Mouse (Mus musculus) midbrain, embryonic 15.5 days (tissue): Measurements from ENCODE around the gene Bpifa2. TPM values are rescaled to one million over a fixed set of nuclear protein-coding genes. Genes with fewer than 3 reads are reported as not detected.

Experiments used
- ATAC-seq: fragments of 200-750 bp; cut with Nextera tagmentation; replicated peaks from 2 replicates; pipeline ENCODE4 v1.8.0; 2017; ENCODE audit warnings: moderate TSS enrichment
- H3K27ac ChIP-seq: fragments of 300-500 bp; sonication (generic); 2 replicates; pipeline ENCODE4 v1.5.1; 2015; ENCODE audit warnings: mild to moderate bottlenecking, inconsistent platforms
- H3K27me3 ChIP-seq: fragments of 300-500 bp; sonication (generic); replicated peaks from 2 replicates; pipeline ENCODE4 v1.6.1; 2015; ENCODE audit warnings: inconsistent platforms
- H3K36me3 ChIP-seq: fragments of 300-500 bp; sonication (generic); replicated peaks from 2 replicates; pipeline ENCODE4 v1.6.1; 2015; ENCODE audit warnings: inconsistent platforms
- H3K4me1 ChIP-seq: fragments of 300-500 bp; sonication (generic); 2 replicates; pipeline ENCODE4 v1.6.1; 2015; ENCODE audit warnings: inconsistent platforms
- H3K4me2 ChIP-seq: fragments of 300-500 bp; sonication (generic); 2 replicates; pipeline ENCODE4 v1.6.1; 2015; ENCODE audit warnings: inconsistent platforms, mild to moderate bottlenecking, moderate library complexity
- H3K4me3 ChIP-seq: fragments of 300-500 bp; sonication (generic); 2 replicates; pipeline ENCODE4 v1.5.1; 2015; ENCODE audit warnings: mild to moderate bottlenecking, inconsistent platforms
- H3K9ac ChIP-seq: fragments of 300-500 bp; sonication (generic); 2 replicates; pipeline ENCODE4 v1.6.1; 2015; ENCODE audit warnings: mild to moderate bottlenecking, inconsistent platforms
- H3K9me3 ChIP-seq: fragments of 300-500 bp; sonication (generic); 2 replicates; pipeline ENCODE4 v1.6.1; 2016; ENCODE audit warnings: inconsistent platforms
- WGBS: fragments of 180-500 bp; shearing (Covaris S2); methylation state at CpG from one replicate; pipeline ENCODE4 v1.1.7; 2015; ENCODE audit warnings: mixed read lengths; 5-methylcytosine and 5-hydroxymethylcytosine counted together
- polyA plus RNA-seq: library from polyadenylated mRNA; unstranded; fragments of >200 nt; fragmentation: Nextera tagmentation; extraction: Ambion mirVana; gene quantifications from 2 replicates; pipeline ENCODE4 v1.2.1, GENCODE M21; 2015

Gene Bpifa2
- not detected in 2 replicates for polyA plus RNA-seq

DNA sequence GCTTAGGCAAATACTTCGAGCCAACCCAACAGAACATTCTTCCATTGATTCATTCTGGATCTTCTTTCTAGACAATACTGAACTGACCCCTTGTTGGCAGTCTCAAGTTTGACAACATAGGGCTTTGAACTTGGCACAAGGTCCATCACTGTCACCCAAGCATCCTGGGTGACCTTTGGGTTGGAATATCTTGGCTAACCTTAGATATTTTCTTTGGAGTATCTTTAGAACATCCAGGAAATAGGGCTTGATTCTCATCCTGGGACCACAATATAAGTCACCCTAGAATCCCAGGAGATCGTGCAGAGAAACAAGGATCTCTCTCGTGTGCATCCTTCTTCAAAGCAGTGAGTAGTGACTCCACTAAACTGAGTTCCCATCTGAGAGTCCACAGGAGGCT is at the start of gene Bpifa2:
Gene Bpifa2, plus strand, starts transcription at position 301 of the 400 bp plus-strand sequence.
- Histone ChIP-seq H3K9ac (no peak within 1 kb of the TSS), H3K27ac (no peak within 1 kb of the TSS), H3K4me2 (no peak within 1 kb of the TSS), H3K36me3 (no peaks in the 10 kb centered on the region), H3K9me3 (no peaks in the 10 kb centered on the region), H3K4me1 (no peaks in the 10 kb centered on the region), H3K4me3 (no peak within 1 kb of the TSS), H3K27me3 (no peaks in the 10 kb centered on the region)
- no peak for ATAC-seq
- WGBS = 82% methylated on average over 3 of the region's 3 CpGs

DNA sequence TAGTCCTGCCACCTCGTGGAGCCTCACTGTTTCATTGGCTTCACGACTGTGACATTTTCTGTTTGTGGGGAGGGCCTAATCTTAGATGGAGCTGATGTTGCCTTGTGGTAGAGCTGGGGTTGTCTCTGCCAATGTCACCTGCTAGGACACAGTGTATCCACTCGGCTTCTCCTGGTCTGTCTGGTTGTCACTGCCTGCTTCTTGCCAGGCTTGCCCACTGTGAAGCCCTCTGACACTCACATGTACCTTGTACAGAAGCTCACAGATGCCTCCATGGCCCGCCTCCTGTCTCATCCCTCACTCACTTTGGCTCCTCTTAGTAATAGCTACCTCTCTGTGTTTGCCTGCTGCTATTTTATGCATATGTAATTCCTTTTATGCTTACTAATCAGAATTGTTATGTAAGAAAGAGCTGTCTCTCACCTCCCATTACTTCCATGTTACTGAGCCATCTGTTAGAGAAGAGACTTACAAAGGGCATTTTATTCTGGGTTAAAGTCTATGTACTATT is 45.2 kb upstream of the Bpifa2 start:
- Histone ChIP-seq H3K27me3 (no peaks in the 10 kb centered on the region), H3K4me3 (no peak overlapping the region), H3K9me3 (no peaks in the 10 kb centered on the region), H3K36me3 (no peaks in the 10 kb centered on the region), H3K27ac (no peak overlapping the region), H3K9ac (no peak overlapping the region), H3K4me2 (no peak overlapping the region), H3K4me1 (no peaks in the 10 kb centered on the region)
- WGBS = 70% methylated on average over 4 of the region's 4 CpGs
- no peak for ATAC-seq

DNA sequence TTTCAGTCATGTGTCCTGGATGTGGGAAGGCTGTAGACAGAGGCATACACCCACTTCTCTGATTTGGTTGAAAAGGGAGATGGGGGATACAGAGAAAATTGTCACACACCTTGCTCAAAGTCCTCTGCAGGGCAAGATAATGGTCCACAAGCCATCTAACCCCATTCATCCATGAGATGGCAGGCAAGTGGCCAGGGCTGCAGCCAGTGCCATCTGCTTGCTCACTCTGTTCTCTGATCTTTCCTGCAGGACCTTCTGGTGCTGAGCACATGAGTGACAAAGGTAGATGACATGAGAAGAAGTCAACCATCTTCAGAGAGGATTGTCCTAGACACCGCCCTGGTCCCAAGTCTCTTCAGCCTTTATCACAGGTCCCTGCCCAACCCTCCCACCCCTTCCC is 44.7 kb upstream of the Bpifa2 start:
- WGBS = 94% methylated on average over 1 of the region's 1 CpGs
- no peak overlapping the region for H3K4me3 ChIP-seq
- H3K9ac ChIP-seq = no peak overlapping the region
- no peaks in the 10 kb centered on the region for H3K36me3 ChIP-seq
- H3K27me3 ChIP-seq = no peaks in the 10 kb centered on the region
- H3K9me3 ChIP-seq = no peaks in the 10 kb centered on the region
- no peak for ATAC-seq
- H3K4me1 ChIP-seq = no peaks in the 10 kb centered on the region
- no peak overlapping the region for H3K4me2 ChIP-seq
- H3K27ac ChIP-seq = no peak overlapping the region

DNA sequence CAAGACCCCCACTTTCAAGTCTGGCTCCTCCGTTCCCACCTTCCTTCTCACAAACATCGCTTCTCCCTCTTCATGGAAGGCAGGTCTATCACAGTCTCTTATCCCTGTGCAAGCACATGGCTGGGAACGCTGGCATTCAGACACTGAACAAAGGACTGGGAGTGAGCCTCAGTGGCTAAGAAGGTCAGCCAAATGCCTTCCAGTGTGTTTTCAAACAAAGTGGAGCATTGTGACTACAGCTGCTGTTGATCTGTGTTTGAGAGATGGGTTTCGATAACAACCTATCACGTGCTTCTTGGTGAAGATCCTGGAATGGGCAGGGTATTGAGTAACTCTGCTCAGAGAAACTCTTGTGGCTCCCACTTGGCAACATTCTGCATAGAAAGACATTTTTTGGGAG is 37.8 kb upstream of the Bpifa2 start:
- Histone ChIP-seq H3K4me1 (no peaks in the 10 kb centered on the region), H3K4me2 (no peak overlapping the region), H3K4me3 (no peak overlapping the region), H3K36me3 (no peaks in the 10 kb centered on the region), H3K27me3 (no peaks in the 10 kb centered on the region), H3K9me3 (no peaks in the 10 kb centered on the region), H3K9ac (no peak overlapping the region), H3K27ac (no peak overlapping the region)
- ATAC-seq = no peak
- 57% methylated on average over 5 of the region's 5 CpGs for WGBS

DNA sequence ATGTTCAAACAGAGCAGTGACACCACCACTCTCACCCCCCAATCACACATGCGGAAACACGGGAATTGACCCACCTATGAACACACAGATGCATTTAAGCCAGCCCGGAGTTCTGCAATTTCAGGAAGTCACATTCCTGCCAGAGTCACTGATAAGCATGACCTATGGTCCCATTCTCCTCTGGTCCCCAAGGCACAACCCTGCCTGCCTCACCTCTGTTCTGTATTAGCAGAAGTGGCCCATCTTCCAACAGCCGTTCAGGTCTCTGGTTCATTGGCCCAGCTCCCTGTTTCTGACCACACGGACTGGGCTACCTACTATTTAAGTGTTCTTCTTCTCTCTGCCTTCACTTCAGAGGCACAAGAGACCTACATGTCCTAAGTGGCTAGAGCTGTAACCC is 33.5 kb upstream of the Bpifa2 start, which contains the start of gene Bpifa6:
Gene Bpifa6, plus strand, starts transcription at position 364 of the 400 bp plus-strand sequence.
- H3K4me1 ChIP-seq = no peaks in the 10 kb centered on the region
- WGBS = 90% methylated on average over 5 of the region's 5 CpGs
- no peak within 1 kb of the TSS for H3K9ac ChIP-seq
- no peak within 1 kb of the TSS for H3K27ac ChIP-seq
- no peak for ATAC-seq
- H3K4me3 ChIP-seq = no peak within 1 kb of the TSS
- H3K36me3 ChIP-seq = no peaks in the 10 kb centered on the region
- no peak within 1 kb of the TSS for H3K4me2 ChIP-seq
- no peaks in the 10 kb centered on the region for H3K9me3 ChIP-seq
- H3K27me3 ChIP-seq = no peaks in the 10 kb centered on the region

DNA sequence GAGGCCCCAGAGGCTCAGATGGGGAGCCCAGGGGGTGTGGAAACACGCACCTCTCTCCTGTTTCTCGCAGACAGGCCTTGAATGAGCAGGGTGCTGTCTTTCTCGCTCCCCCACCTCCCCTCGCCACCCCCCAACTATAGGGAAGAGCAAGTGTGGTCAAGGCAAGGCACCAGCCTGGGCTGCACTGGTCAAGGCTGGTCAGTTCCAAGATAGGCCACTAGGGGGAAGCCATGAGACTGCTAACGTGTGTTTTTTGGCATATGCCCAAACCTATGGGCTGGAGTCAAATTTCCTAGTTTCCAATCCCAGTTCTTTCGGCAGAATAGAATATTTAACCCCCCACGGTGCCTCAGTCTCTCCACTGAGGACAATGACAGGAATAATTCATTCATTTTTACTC is 12.3 kb upstream of the Bpifa2 start:
- Histone ChIP-seq H3K27ac (no peak overlapping the region), H3K4me3 (no peak overlapping the region), H3K4me2 (no peak overlapping the region), H3K9me3 (no peaks in the 10 kb centered on the region), H3K4me1 (no peaks in the 10 kb centered on the region), H3K9ac (no peak overlapping the region), H3K27me3 (no peaks in the 10 kb centered on the region), H3K36me3 (no peaks in the 10 kb centered on the region)
- 2% methylated on average over 7 of the region's 7 CpGs for WGBS
- ATAC-seq = no peak

DNA sequence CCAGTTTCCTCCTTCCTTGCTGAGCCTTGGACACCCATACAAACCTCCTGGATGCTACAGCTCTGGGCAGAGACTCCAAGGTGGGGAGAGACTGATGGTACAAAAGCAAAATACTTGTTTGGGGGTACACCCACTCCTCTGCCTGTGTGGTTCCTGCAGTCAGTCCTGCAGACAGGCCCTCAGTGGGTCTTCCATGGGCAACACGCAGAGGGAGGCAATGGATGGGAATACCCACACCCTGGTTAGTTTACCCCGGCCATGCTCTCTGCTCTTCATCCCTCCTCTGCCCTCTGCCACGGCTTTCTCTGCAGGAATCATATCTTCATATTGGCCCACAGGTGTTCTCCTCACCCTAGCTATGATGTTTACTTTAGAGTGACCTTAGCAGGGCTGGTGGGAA is 7.6 kb upstream of the Bpifa2 start:
- Histone ChIP-seq H3K9me3 (no peaks in the 10 kb centered on the region), H3K9ac (no peak overlapping the region), H3K27ac (no peak overlapping the region), H3K4me1 (no peaks in the 10 kb centered on the region), H3K4me2 (no peak overlapping the region), H3K36me3 (no peaks in the 10 kb centered on the region), H3K27me3 (no peaks in the 10 kb centered on the region), H3K4me3 (no peak overlapping the region)
- WGBS = 73% methylated on average over 3 of the region's 3 CpGs
- no peak for ATAC-seq

DNA sequence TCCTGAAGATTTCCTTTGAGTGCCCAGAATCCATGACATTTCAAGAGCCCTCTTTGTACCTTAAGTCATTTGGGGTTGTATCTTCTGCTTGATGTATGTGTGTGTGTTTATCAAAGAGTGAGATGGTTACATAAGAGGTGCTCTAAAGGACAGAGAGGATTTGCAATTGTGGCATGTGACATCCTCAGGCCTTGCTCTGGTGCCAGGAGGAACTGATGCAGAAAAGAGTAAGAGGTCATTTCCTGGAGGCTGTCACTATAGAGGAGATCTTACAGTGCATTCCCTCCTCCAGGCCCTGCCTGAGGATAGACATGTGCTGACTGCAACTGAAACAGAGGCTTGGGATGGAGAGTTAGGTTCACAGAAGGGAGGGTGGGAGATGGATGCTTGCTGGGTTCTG is 7.0 kb upstream of the Bpifa2 start:
- ATAC-seq = no peak
- no peaks in the 10 kb centered on the region for H3K9me3 ChIP-seq
- H3K27me3 ChIP-seq = no peaks in the 10 kb centered on the region
- H3K27ac ChIP-seq = no peak overlapping the region
- H3K36me3 ChIP-seq = no peaks in the 10 kb centered on the region
- no peak overlapping the region for H3K9ac ChIP-seq
- no peaks in the 10 kb centered on the region for H3K4me1 ChIP-seq
- no peak overlapping the region for H3K4me2 ChIP-seq
- no peak overlapping the region for H3K4me3 ChIP-seq

DNA sequence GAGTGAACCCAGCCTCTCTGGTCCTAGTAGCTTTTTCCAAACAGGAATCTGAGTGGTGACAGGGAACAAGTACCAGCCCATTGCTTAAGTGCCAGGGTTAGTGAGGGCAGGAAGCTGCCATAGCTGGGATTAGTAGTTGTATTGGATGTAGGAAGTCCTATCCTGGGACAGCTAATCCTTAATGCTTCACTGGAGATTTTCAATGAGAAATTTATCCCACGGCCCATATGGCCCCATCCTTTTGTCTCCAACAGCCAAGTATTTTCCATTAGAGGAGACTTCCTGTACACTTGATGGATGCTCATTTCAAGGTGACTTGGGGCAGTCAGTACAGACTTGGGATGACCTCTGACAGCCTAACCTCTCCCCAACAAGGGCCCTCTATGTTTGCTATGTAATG is 3.6 kb upstream of the Bpifa2 start:
- Histone ChIP-seq H3K4me2 (no peak overlapping the region), H3K27ac (no peak overlapping the region), H3K9ac (no peak overlapping the region), H3K36me3 (no peaks in the 10 kb centered on the region), H3K27me3 (no peaks in the 10 kb centered on the region), H3K4me1 (no peaks in the 10 kb centered on the region), H3K4me3 (no peak overlapping the region), H3K9me3 (no peaks in the 10 kb centered on the region)
- ATAC-seq = no peak
- WGBS = 8% methylated on average over 1 of the region's 1 CpGs

DNA sequence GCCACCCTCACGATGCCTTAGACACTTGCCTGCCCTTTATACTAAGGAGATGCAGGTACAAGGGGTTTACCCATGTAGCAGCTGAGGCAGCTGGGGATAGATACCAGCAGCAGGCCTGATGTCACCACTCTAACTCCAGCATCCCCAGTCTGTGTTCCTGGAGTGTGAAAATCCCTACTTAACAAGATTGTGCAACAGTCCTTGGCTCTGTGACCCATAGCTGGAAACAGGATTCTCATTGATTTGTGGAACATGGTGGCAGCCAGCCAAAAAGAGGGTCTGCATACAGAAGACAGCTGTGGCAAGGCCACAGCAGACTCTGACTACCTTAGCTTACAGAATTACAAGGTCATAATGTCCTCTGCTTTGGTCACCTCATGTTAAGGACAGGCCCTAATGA is 3.0 kb upstream of the Bpifa2 start:
- Histone ChIP-seq H3K9ac (no peak overlapping the region), H3K36me3 (no peaks in the 10 kb centered on the region), H3K4me3 (no peak overlapping the region), H3K4me1 (no peaks in the 10 kb centered on the region), H3K27me3 (no peaks in the 10 kb centered on the region), H3K9me3 (no peaks in the 10 kb centered on the region), H3K4me2 (no peak overlapping the region), H3K27ac (no peak overlapping the region)
- WGBS = 90% methylated on average over 1 of the region's 1 CpGs
- no peak for ATAC-seq

DNA sequence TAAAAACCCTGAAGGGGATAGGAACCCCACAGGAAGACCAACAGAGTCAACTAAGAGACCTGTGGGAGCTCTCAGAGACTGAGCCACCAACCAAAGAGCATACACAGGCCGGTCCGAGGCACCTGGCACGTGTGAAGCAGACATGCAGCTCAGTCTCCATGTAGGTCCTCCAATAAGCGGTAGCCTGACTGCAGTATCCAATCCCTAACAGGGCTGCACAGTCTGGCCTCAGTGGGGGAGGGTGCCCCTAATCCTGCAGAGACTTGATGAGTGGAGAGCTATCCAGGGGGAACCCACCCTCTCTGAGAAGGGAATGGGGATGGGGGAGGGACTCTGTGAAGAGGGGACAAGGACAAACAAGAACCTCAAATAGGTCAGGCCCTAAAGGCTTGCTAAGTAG is 2.3 kb upstream of the Bpifa2 start:
- 78% methylated on average over 4 of the region's 4 CpGs for WGBS
- no peak overlapping the region for H3K4me3 ChIP-seq
- H3K27me3 ChIP-seq = no peaks in the 10 kb centered on the region
- H3K27ac ChIP-seq = no peak overlapping the region
- no peak overlapping the region for H3K4me2 ChIP-seq
- H3K4me1 ChIP-seq = no peaks in the 10 kb centered on the region
- ATAC-seq = no peak
- no peak overlapping the region for H3K9ac ChIP-seq
- H3K9me3 ChIP-seq = no peaks in the 10 kb centered on the region
- H3K36me3 ChIP-seq = no peaks in the 10 kb centered on the region

DNA sequence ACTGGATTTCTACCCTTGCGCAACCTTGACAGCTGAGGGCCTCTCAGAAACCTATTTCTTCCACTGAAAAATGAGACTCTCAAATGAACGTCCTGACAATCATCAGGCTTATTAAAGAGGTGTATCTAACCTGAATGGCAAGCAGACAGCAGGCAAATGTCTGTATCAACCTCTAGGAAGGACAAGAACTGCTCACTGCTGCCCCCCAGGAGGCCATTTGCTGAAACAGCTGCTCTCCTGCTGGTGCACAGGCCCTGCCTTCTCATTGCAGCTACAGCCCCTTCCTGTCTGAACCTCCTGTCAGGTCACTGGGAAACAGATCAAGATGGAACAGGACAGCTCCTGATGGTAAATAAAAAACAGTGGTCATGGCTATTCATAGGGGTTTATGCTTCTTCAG is 1.7 kb upstream of the Bpifa2 start:
- Histone ChIP-seq H3K9ac (no peak overlapping the region), H3K27me3 (no peaks in the 10 kb centered on the region), H3K27ac (no peak overlapping the region), H3K4me3 (no peak overlapping the region), H3K36me3 (no peaks in the 10 kb centered on the region), H3K4me1 (no peaks in the 10 kb centered on the region), H3K4me2 (no peak overlapping the region), H3K9me3 (no peaks in the 10 kb centered on the region)
- ATAC-seq = no peak
- 84% methylated on average over 2 of the region's 2 CpGs for WGBS

DNA sequence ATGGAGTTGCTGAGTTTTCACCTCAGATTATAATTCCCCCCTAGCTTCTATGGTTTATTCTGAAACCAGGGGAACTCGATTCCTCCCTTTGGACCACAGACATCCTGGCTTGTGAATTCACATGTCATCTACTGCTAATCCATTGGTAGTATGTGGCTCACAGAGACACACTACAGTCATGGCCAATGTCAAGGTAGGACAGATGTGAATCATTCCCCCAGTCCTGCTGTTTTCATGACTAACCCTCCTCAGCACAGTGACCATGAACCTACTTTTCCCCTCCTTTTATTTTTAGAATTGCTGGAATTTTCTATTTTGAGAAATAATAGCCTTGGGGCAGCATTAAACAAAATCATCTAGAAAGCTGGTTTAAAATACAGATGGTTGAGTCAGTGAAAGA is 684 bp upstream of the Bpifa2 start:
- no peak overlapping the region for H3K4me3 ChIP-seq
- H3K4me2 ChIP-seq = no peak overlapping the region
- H3K9ac ChIP-seq = no peak overlapping the region
- H3K9me3 ChIP-seq = no peaks in the 10 kb centered on the region
- H3K4me1 ChIP-seq = no peaks in the 10 kb centered on the region
- no peaks in the 10 kb centered on the region for H3K36me3 ChIP-seq
- no peaks in the 10 kb centered on the region for H3K27me3 ChIP-seq
- no peak for ATAC-seq
- H3K27ac ChIP-seq = no peak overlapping the region
- WGBS = 74% methylated on average over 1 of the region's 1 CpGs

DNA sequence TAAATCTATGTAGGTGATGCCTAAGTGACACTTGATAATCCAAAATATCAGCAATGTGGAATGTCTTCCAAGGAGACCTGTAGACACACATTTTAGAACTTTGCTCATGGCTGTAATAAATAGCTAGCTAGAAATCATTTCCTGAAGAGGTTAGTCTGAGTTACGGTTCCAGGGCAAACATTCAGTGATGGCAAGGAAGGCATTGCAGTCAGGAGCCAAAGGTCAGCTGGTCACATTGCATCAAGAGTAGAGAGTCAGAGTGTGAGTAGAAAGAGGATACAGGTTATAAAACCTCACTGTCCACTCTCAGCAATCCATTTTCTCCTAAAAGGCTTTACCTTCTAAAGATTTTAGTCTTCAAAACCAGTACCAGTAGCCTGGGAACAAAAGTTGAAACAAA is 9.9 kb downstream of the Bpifa2 start:
- 86% methylated on average over 1 of the region's 1 CpGs for WGBS
- no peak for ATAC-seq
- H3K4me1 ChIP-seq = no peaks in the 10 kb centered on the region
- H3K27me3 ChIP-seq = no peaks in the 10 kb centered on the region
- H3K27ac ChIP-seq = no peak overlapping the region
- no peak overlapping the region for H3K4me3 ChIP-seq
- H3K9me3 ChIP-seq = no peaks in the 10 kb centered on the region
- H3K36me3 ChIP-seq = no peaks in the 10 kb centered on the region
- no peak overlapping the region for H3K9ac ChIP-seq
- H3K4me2 ChIP-seq = no peak overlapping the region
